Mouse (Mus musculus): ENCODE results near the gene Xrcc1.
"Not testable (repeated sequence)": the region's sequence is repeated elsewhere in the genome, so short reads cannot be mapped to it uniquely, and the experiment has no call there.

Xrcc1 gene

GRCm38 (mm10) chr7:24606046-24606445, 60.0 kb downstream of the Xrcc1 start:
- DNase-seq, result no peak

GRCm38 (mm10) chr7:24608017-24608416, 61.9 kb downstream of the Xrcc1 start:
- peak; percentile 45 to 53 for DNase-seq

- no peak for DNase-seq
These were observed 62.5 kb downstream of the Xrcc1 start for GRCm38 (mm10) chr7:24608561-24608960.

- peak in 1 of 2 experiments; percentile 28 for DNase-seq
These were observed 64.2 kb downstream of the Xrcc1 start, which contains the start of gene Phldb3 for GRCm38 (mm10) chr7:24610144-24610878. Phldb3 (plus strand) TSS chr7:24610763.

- peak; percentile 47 to 53 for DNase-seq
These were observed 64.9 kb downstream of the Xrcc1 start for GRCm38 (mm10) chr7:24610879-24611494.

GRCm38 (mm10) chr7:24611709-24612108, 65.6 kb downstream of the Xrcc1 start:
- no peak for DNase-seq

- peak in 1 of 2 experiments; percentile 28 for DNase-seq
These were observed 66.3 kb downstream of the Xrcc1 start for GRCm38 (mm10) chr7:24612308-24612910.

- no peak for DNase-seq
These were observed 68.7 kb downstream of the Xrcc1 start for GRCm38 (mm10) chr7:24614816-24615215.

GRCm38 (mm10) chr7:24617763-24618162, 71.7 kb downstream of the Xrcc1 start:
- DNase-seq, result no peak

GRCm38 (mm10) chr7:24618374-24618773, 72.3 kb downstream of the Xrcc1 start:
- not testable (repeated sequence) for DNase-seq

GRCm38 (mm10) chr7:24619671-24620397, 73.7 kb downstream of the Xrcc1 start:
- no peak for DNase-seq

GRCm38 (mm10) chr7:24621193-24621592, 75.1 kb downstream of the Xrcc1 start:
- no peak for DNase-seq

- DNase-seq, result no peak
These were observed 76.9 kb downstream of the Xrcc1 start for GRCm38 (mm10) chr7:24622967-24623366.

All from cerebellum, postnatal 10 days (tissue).